Mouse (Mus musculus) retina, adult 2 months (tissue): ENCODE data around the gene Mta1.

Source experiments
- DNase-seq: peaks from one replicate; pipeline ENCODE4 v3.0.0-alpha.2; 2012; ENCODE audit warnings: low read depth, low spot score

The Mta1 gene

GRCm38 (mm10) chr12:113149341-113149740, 51.3 kb downstream of the Mta1 start:
- no peak for DNase-seq

- no peak for DNase-seq
These were observed 51.8 kb downstream of the Mta1 start for GRCm38 (mm10) chr12:113149896-113150295.

- no peak for DNase-seq
These were observed 52.5 kb downstream of the Mta1 start for GRCm38 (mm10) chr12:113150591-113150990.

GRCm38 (mm10) chr12:113151046-113151445, 53.0 kb downstream of the Mta1 start:
- DNase-seq: no peak

GRCm38 (mm10) chr12:113151661-113152271, 53.7 kb downstream of the Mta1 start:
- DNase-seq: no peak

- DNase-seq: no peak
These were observed 54.2 kb downstream of the Mta1 start for GRCm38 (mm10) chr12:113152272-113152661.

- DNase-seq: no peak
These were observed 55.0 kb downstream of the Mta1 start for GRCm38 (mm10) chr12:113152991-113153525.

GRCm38 (mm10) chr12:113153971-113154370, 55.9 kb downstream of the Mta1 start:
- DNase-seq: no peak

GRCm38 (mm10) chr12:113154747-113155075, 56.6 kb downstream of the Mta1 start:
- no peak for DNase-seq

- DNase-seq: no peak
These were observed 57.1 kb downstream of the Mta1 start for GRCm38 (mm10) chr12:113155076-113155771.

- peak; percentile 98 for DNase-seq
These were observed 57.9 kb downstream of the Mta1 start, which contains the start of gene Tedc1 for GRCm38 (mm10) chr12:113155887-113156539. Gene Tedc1 (plus strand): TSS chr12:113156421.

- no peak for DNase-seq
These were observed 58.5 kb downstream of the Mta1 start for GRCm38 (mm10) chr12:113156540-113156929.

GRCm38 (mm10) chr12:113157002-113157401, 58.9 kb downstream of the Mta1 start:
- DNase-seq: no peak

- DNase-seq: no peak
These were observed 59.4 kb downstream of the Mta1 start for GRCm38 (mm10) chr12:113157521-113157920.

GRCm38 (mm10) chr12:113157971-113158370, 59.9 kb downstream of the Mta1 start:
- DNase-seq: no peak

GRCm38 (mm10) chr12:113163561-113164006, 65.5 kb downstream of the Mta1 start:
- no peak for DNase-seq

GRCm38 (mm10) chr12:113168031-113168536, 70.0 kb downstream of the Mta1 start:
- no peak for DNase-seq

- DNase-seq: no peak
These were observed 79.1 kb downstream of the Mta1 start for GRCm38 (mm10) chr12:113176960-113177725.

GRCm38 (mm10) chr12:113181020-113181419, 82.9 kb downstream of the Mta1 start:
- DNase-seq: no peak

GRCm38 (mm10) chr12:113184945-113185344, 86.9 kb downstream of the Mta1 start:
- DNase-seq: no peak

GRCm38 (mm10) chr12:113185442-113186291, 87.6 kb downstream of the Mta1 start, which contains the start of gene Tmem121:
Gene Tmem121 (plus strand): TSS chr12:113185930.
- DNase-seq: no peak
